Comparison of ENCODE assay signal across 8 mouse cellular contexts in genomic region chr9:29411408-29412180, GRCm38 (mm10).
DNase-seq lines count a peak whose midpoint lies in the region; ATAC-seq lines count a peak whose summit lies in the region.
"Had no signal": no experiment of that assay in that cellular context is flagged by ENCODE, and none has a peak within 500 bp of the region (broad histone marks: within the 10 kb centered on the region; RNA-seq: fewer than 3 reads in every experiment).

No protein-coding gene starts in this region.

- 1% methylated on average over 40 of the region's 40 CpGs for WGBS in liver, embryonic 13.5 days (ENCODE audit: insufficient replicate concordance)

- H3K9me3 ChIP-seq in liver, embryonic 13.5 days (replicated peaks): no peaks in the 10 kb centered on the region

- H3K4me1 ChIP-seq in liver, embryonic 13.5 days (replicated peaks): no peaks in the 10 kb centered on the region

- ATAC-seq in liver, embryonic 13.5 days (ENCODE audit: low read depth): no peak

- intact Hi-C loops in gastrocnemius, postnatal 14 days (cut with DNase I; ENCODE audit: low total_unique reads): no loop called here

- H3K27me3 ChIP-seq in liver, embryonic 13.5 days: peaks cover 44% of the 10 kb centered on the region

- H3K9ac ChIP-seq in liver, embryonic 13.5 days: no peak overlapping the region

- H3K27ac ChIP-seq in liver, embryonic 13.5 days: no peak overlapping the region

- DNase-seq in adrenal gland, postnatal 36 days: peak; percentile 35 to 39
- peak; percentile 28 to 72 for DNase-seq in cerebellum, postnatal 4 days (ENCODE audit: low spot score in 2 of 2)
- DNase-seq in gastrocnemius, postnatal 14 days: peak; percentile 20
- peak; percentile 15 for DNase-seq in kidney, postnatal 14 days
- DNase-seq in liver, embryonic 13.5 days: no peak
- peak; percentile 83 for DNase-seq in retina, embryonic 14.5 days (ENCODE audit: low spot score)
- DNase-seq in spleen, adult 12 weeks (ENCODE audit: low spot score): no peak

- H3K4me3 ChIP-seq in liver, embryonic 13.5 days (replicated peaks): peak overlapping the region; percentile 33
- H3K4me3 ChIP-seq: erythroblast, embryonic 14.5 days had no signal

- H3K36me3 ChIP-seq in liver, embryonic 13.5 days: no peaks in the 10 kb centered on the region

- H3K4me2 ChIP-seq in liver, embryonic 13.5 days: peak overlapping the region; percentile 44

Comparison
In these comparisons a context has a peak if more than half of its experiments do, and no peak if none do; other contexts are left out.
1. DNase-seq: peak in adrenal gland, postnatal 36 days (2 of 2), cerebellum, postnatal 4 days (2 of 2), gastrocnemius, postnatal 14 days (single experiment), kidney, postnatal 14 days (single experiment) and retina, embryonic 14.5 days (single experiment); none in liver, embryonic 13.5 days (single experiment) and spleen, adult 12 weeks (single experiment).